In the genomic region with DNA sequence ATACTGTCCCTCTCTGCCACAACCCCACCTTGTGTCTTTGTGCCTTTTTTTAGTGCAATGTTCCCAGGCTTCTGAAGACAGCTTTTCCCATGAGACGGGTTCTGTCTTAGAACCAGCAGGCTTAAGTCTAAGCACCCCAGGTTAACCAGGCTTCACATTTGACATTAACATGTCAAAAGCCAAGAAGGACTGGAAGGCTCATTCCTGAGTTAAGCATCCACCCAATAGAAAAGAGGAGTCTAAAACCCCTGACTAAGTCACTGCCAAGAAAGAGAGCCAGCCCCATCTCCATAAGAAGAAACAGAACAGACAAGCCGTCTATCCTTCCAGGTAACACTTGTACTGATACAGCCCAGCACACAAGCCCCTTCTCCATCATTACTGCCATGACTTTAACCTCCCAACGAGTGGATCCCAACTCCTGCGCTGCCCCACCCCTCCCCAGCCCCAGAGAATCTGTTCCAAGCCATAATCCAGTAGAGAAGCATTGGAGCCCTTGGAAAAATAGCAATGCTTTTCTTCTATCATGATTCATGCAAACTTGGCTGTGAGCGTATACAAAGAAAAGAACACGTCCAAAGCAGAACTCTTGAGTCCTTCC, we compare ENCODE assay signal across 26 mouse cellular contexts. TPM values are rescaled to one million over a fixed set of nuclear protein-coding genes. Genes with fewer than 3 reads are reported as not detected.
DNase-seq lines count a peak whose midpoint lies in the region; ATAC-seq and TF ChIP-seq lines count a peak whose summit lies in the region.
"Had no signal": no experiment of that assay in that cellular context is flagged by ENCODE, and none has a peak within 500 bp of the region (broad histone marks: within the 10 kb centered on the region; RNA-seq: fewer than 3 reads in every experiment).

No protein-coding gene starts in this region.

- 87% methylated on average over 6 of the region's 6 CpGs for WGBS in midbrain, embryonic 11.5 days
- WGBS in midbrain, postnatal 0 days: 83% methylated on average over 6 of the region's 6 CpGs
- WGBS in stomach, embryonic 14.5 days: 62% methylated on average over 6 of the region's 6 CpGs
- WGBS in stomach, postnatal 0 days: 39% methylated on average over 6 of the region's 6 CpGs
- 65% methylated on average over 6 of the region's 6 CpGs for whole genome bisulfite sequencing in liver, embryonic 12.5 days (ENCODE audit: insufficient replicate concordance)
- 80% methylated on average over 6 of the region's 6 CpGs for WGBS in hindbrain, embryonic 12.5 days

- H3K4me1 ChIP-seq in midbrain, embryonic 11.5 days (ENCODE audit: control insufficient read depth, insufficient read depth, low read length): no peaks in the 10 kb centered on the region
- no peaks in the 10 kb centered on the region for H3K4me1 ChIP-seq in midbrain, postnatal 0 days (ENCODE audit: insufficient read depth, low read length)
- no peaks in the 10 kb centered on the region for H3K4me1 ChIP-seq in stomach, embryonic 14.5 days (ENCODE audit: control insufficient read depth, insufficient read depth, low read length)
- H3K4me1 ChIP-seq in stomach, postnatal 0 days (replicated peaks; ENCODE audit: control insufficient read depth, insufficient read depth): 0 out of 2 replicates have a peak, but pooled peaks cover 2% of the 10 kb centered on the region
- no peaks in the 10 kb centered on the region for H3K4me1 ChIP-seq in liver, embryonic 12.5 days
- no peaks in the 10 kb centered on the region for H3K4me1 ChIP-seq in hindbrain, embryonic 12.5 days
- H3K4me1 ChIP-seq: embryonic facial prominence, embryonic 12.5 days; forebrain, embryonic 13.5 days; hindbrain, embryonic 13.5 days had no signal

- DNase-seq in midbrain, embryonic 11.5 days (ENCODE audit: low spot score, missing footprints): peak; percentile 57
- no peak for DNase-seq in midbrain, postnatal 0 days (ENCODE audit: low spot score)
- peak; percentile 50 for DNase-seq in NIH3T3 (ENCODE audit: low read depth)
- no peak for DNase-seq in stomach, postnatal 0 days (ENCODE audit: low spot score)
- DNase-seq in T-cell, adult 2 months (ENCODE audit: low spot score): no peak
- DNase-seq: adrenal gland, adult 2 months; adrenal gland, postnatal 14 days; cerebellum, adult 11 months; cerebellum, adult 2 months; cerebellum, adult 9-11 months; cerebellum, postnatal 25 days; gastrocnemius, postnatal 14 days; heart, adult 11 months had no signal

- H3K27me3 ChIP-seq in midbrain, embryonic 11.5 days (ENCODE audit: control insufficient read depth, insufficient read depth, low read length): no peaks in the 10 kb centered on the region
- no peaks in the 10 kb centered on the region for H3K27me3 ChIP-seq in midbrain, postnatal 0 days (ENCODE audit: insufficient read depth, low read length)
- no peaks in the 10 kb centered on the region for H3K27me3 ChIP-seq in stomach, embryonic 14.5 days (ENCODE audit: control insufficient read depth, insufficient read depth, low read length)
- H3K27me3 ChIP-seq in stomach, postnatal 0 days (ENCODE audit: control insufficient read depth, insufficient read depth, low read length): no peaks in the 10 kb centered on the region
- 0 out of 2 replicates have a peak, but pooled peaks cover 13% of the 10 kb centered on the region for H3K27me3 ChIP-seq in liver, embryonic 12.5 days (replicated peaks)
- H3K27me3 ChIP-seq in hindbrain, embryonic 12.5 days: no peaks in the 10 kb centered on the region
- H3K27me3 ChIP-seq: embryonic facial prominence, embryonic 12.5 days; embryonic facial prominence, embryonic 15.5 days; forebrain, embryonic 13.5 days; hindbrain, embryonic 13.5 days had no signal

- H3K4me2 ChIP-seq in midbrain, embryonic 11.5 days: no peak overlapping the region
- no peak overlapping the region for H3K4me2 ChIP-seq in midbrain, postnatal 0 days (ENCODE audit: low read depth, low read length, poor library complexity, severe bottlenecking)
- H3K4me2 ChIP-seq in stomach, embryonic 14.5 days (replicated peaks; ENCODE audit: low read depth, low read length): no peak overlapping the region
- H3K4me2 ChIP-seq in stomach, postnatal 0 days (replicated peaks; ENCODE audit: low read depth): no peak overlapping the region
- H3K4me2 ChIP-seq in liver, embryonic 12.5 days: no peak overlapping the region
- no peak overlapping the region for H3K4me2 ChIP-seq in hindbrain, embryonic 12.5 days (replicated peaks)
- H3K4me2 ChIP-seq: embryonic facial prominence, embryonic 12.5 days; embryonic facial prominence, embryonic 15.5 days; forebrain, embryonic 13.5 days; heart, embryonic 11.5 days; hindbrain, embryonic 13.5 days had no signal

- TF ChIP-seq EP300 in stomach, postnatal 0 days (optimal IDR thresholded peaks at IDR 0.05): no peak

- H3K36me3 ChIP-seq in midbrain, embryonic 11.5 days (ENCODE audit: control insufficient read depth, insufficient read depth, low read length): no peaks in the 10 kb centered on the region
- H3K36me3 ChIP-seq in midbrain, postnatal 0 days (ENCODE audit: insufficient read depth, low read length): no peaks in the 10 kb centered on the region
- no peaks in the 10 kb centered on the region for H3K36me3 ChIP-seq in stomach, embryonic 14.5 days (ENCODE audit: control insufficient read depth, insufficient read depth, low read length)
- H3K36me3 ChIP-seq in stomach, postnatal 0 days (ENCODE audit: control insufficient read depth, insufficient read depth, low read length): no peaks in the 10 kb centered on the region
- H3K36me3 ChIP-seq in liver, embryonic 12.5 days: no peaks in the 10 kb centered on the region
- no peaks in the 10 kb centered on the region for H3K36me3 ChIP-seq in hindbrain, embryonic 12.5 days
- H3K36me3 ChIP-seq: embryonic facial prominence, embryonic 12.5 days; embryonic facial prominence, embryonic 15.5 days; G1E; hindbrain, embryonic 13.5 days had no signal

- no peak for ATAC-seq in midbrain, embryonic 11.5 days (ENCODE audit: low FRiP score)
- ATAC-seq in midbrain, postnatal 0 days (ENCODE audit: low FRiP score): no peak
- ATAC-seq in stomach, embryonic 14.5 days (ENCODE audit: insufficient number of reproducible peaks, insufficient read depth, low FRiP score, low read depth): no peak; the same call in 1 of the 2 replicates
- ATAC-seq in stomach, postnatal 0 days (ENCODE audit: low FRiP score, low TSS enrichment): peak; percentile 54; the same call in 1 of the 2 replicates
- ATAC-seq in liver, embryonic 12.5 days: no peak
- no peak for ATAC-seq in hindbrain, embryonic 12.5 days (ENCODE audit: low FRiP score)
- ATAC-seq: CD4-positive, CD25-positive, alpha-beta regulatory T cell, adult 4 months; forebrain, embryonic 13.5 days; forebrain, embryonic 16.5 days; hindbrain, embryonic 16.5 days had no signal

- H3K4me3 ChIP-seq in midbrain, embryonic 11.5 days (ENCODE audit: low read depth, low read length): no peak overlapping the region
- H3K4me3 ChIP-seq in midbrain, postnatal 0 days (ENCODE audit: low read depth, low read length): no peak overlapping the region
- no peak overlapping the region for H3K4me3 ChIP-seq in stomach, embryonic 14.5 days (ENCODE audit: low read depth, low read length)
- no peak overlapping the region for H3K4me3 ChIP-seq in stomach, postnatal 0 days (ENCODE audit: low read depth, low read length)
- H3K4me3 ChIP-seq in liver, embryonic 12.5 days: no peak overlapping the region
- no peak overlapping the region for H3K4me3 ChIP-seq in hindbrain, embryonic 12.5 days
- H3K4me3 ChIP-seq: embryonic facial prominence, embryonic 12.5 days; embryonic facial prominence, embryonic 15.5 days; erythroblast, embryonic 14.5 days; forebrain, embryonic 13.5 days; hindbrain, embryonic 13.5 days had no signal

- H3K9me3 ChIP-seq in midbrain, embryonic 11.5 days (ENCODE audit: control insufficient read depth, low read length): no peaks in the 10 kb centered on the region
- no peaks in the 10 kb centered on the region for H3K9me3 ChIP-seq in midbrain, postnatal 0 days (ENCODE audit: low read length)
- no peaks in the 10 kb centered on the region for H3K9me3 ChIP-seq in stomach, embryonic 14.5 days (ENCODE audit: control insufficient read depth, low read depth, low read length)
- no peaks in the 10 kb centered on the region for H3K9me3 ChIP-seq in stomach, postnatal 0 days (ENCODE audit: control insufficient read depth, low read length)
- H3K9me3 ChIP-seq in liver, embryonic 12.5 days (replicated peaks): no peaks in the 10 kb centered on the region
- no peaks in the 10 kb centered on the region for H3K9me3 ChIP-seq in hindbrain, embryonic 12.5 days (replicated peaks)
- H3K9me3 ChIP-seq: embryonic facial prominence, embryonic 12.5 days; embryonic facial prominence, embryonic 15.5 days; forebrain, embryonic 13.5 days; G1E; hindbrain, embryonic 13.5 days had no signal

- H3K9ac ChIP-seq in midbrain, embryonic 11.5 days (ENCODE audit: low read length): no peak overlapping the region
- no peak overlapping the region for H3K9ac ChIP-seq in midbrain, postnatal 0 days (replicated peaks; ENCODE audit: low read length, poor library complexity, severe bottlenecking)
- H3K9ac ChIP-seq in stomach, embryonic 14.5 days (replicated peaks; ENCODE audit: low read depth, low read length): no peak overlapping the region
- H3K9ac ChIP-seq in stomach, postnatal 0 days (ENCODE audit: low read length): no peak overlapping the region
- no peak overlapping the region for H3K9ac ChIP-seq in liver, embryonic 12.5 days
- no peak overlapping the region for H3K9ac ChIP-seq in hindbrain, embryonic 12.5 days
- H3K9ac ChIP-seq: embryonic facial prominence, embryonic 12.5 days; embryonic facial prominence, embryonic 15.5 days; forebrain, embryonic 13.5 days; hindbrain, embryonic 13.5 days had no signal

- no peak overlapping the region for H3K27ac ChIP-seq in midbrain, embryonic 11.5 days (ENCODE audit: low read depth, low read length)
- H3K27ac ChIP-seq in midbrain, postnatal 0 days (ENCODE audit: low read depth, low read length): no peak overlapping the region
- H3K27ac ChIP-seq in stomach, embryonic 14.5 days (ENCODE audit: low read length): peak overlapping the region; percentile 36; the same call in 1 of the 2 replicates
- peak overlapping the region; percentile 46; the same call in 1 of the 2 replicates for H3K27ac ChIP-seq in stomach, postnatal 0 days (replicated peaks)
- no peak overlapping the region for H3K27ac ChIP-seq in liver, embryonic 12.5 days
- H3K27ac ChIP-seq in hindbrain, embryonic 12.5 days: no peak overlapping the region
- H3K27ac ChIP-seq: embryonic facial prominence, embryonic 12.5 days; embryonic facial prominence, embryonic 15.5 days; forebrain, embryonic 13.5 days; hindbrain, embryonic 13.5 days had no signal

- TF ChIP-seq CTCF in midbrain, postnatal 0 days (IDR thresholded peaks at IDR 0.05): no peak
- no peak for TF ChIP-seq CTCF in stomach, postnatal 0 days (IDR thresholded peaks at IDR 0.05; ENCODE audit: low read depth)

RNA-seq across cellular contexts. Expression of a gene that starts 59.2 kb away (rescaled TPM):
- polyA plus RNA-seq in midbrain, embryonic 11.5 days (2014; fragmentation: Nextera tagmentation; extraction: Ambion mirVana): 89.0 and 98.6 TPM in 2 replicates
- 24.7 and 27.1 TPM in 2 replicates for total RNA-seq in midbrain, postnatal 0 days (2014; rRNA removed)
- 18.9 and 21.0 TPM in 2 replicates for polyA plus RNA-seq in midbrain, postnatal 0 days (2015; fragmentation: Nextera tagmentation; extraction: Ambion mirVana)
- polyA plus RNA-seq in stomach, embryonic 14.5 days (2014; fragmentation: Nextera tagmentation; extraction: Ambion mirVana): 56.6 and 56.8 TPM in 2 replicates
- 25.5 and 26.2 TPM in 2 replicates for polyA plus RNA-seq in stomach, postnatal 0 days (2015; fragmentation: Nextera tagmentation; extraction: Ambion mirVana)
- 45.4 and 45.5 TPM in 2 replicates for polyA plus RNA-seq in liver, embryonic 12.5 days (2016; fragmentation: Nextera tagmentation; extraction: Ambion mirVana)
- 50.6 and 66.1 TPM in 2 replicates for polyA plus RNA-seq in hindbrain, embryonic 12.5 days (2016; fragmentation: Nextera tagmentation; extraction: Ambion mirVana)

Comparison
In these comparisons a context has a peak if more than half of its experiments do, and no peak if none do; other contexts are left out.
1. DNase-seq: peak in midbrain, embryonic 11.5 days (single experiment) and NIH3T3 (single experiment); none in midbrain, postnatal 0 days (single experiment), stomach, postnatal 0 days (single experiment) and T-cell, adult 2 months (single experiment).
2. H3K27ac ChIP-seq: peak in stomach, embryonic 14.5 days (single experiment) and stomach, postnatal 0 days (single experiment); none in midbrain, embryonic 11.5 days (single experiment), midbrain, postnatal 0 days (single experiment), liver, embryonic 12.5 days (single experiment) and hindbrain, embryonic 12.5 days (single experiment).